Mouse (Mus musculus): Measurements from ENCODE around the gene Herpud1.

DNA sequence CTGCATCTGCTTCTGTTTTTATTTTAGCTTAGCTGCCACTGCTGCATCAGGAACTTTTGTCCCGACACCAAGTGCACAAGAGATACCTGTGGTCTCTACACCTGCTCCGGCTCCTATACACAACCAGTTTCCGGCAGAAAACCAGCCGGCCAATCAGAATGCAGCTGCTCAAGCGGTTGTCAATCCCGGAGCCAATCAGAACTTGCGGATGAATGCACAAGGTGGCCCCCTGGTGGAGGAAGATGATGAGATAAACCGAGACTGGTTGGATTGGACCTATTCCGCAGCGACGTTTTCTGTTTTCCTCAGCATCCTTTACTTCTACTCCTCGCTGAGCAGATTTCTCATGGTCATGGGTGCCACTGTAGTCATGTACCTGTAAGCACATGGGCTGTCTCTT lies 5.9 kb downstream of the Herpud1 start:
- peak; percentile 72 for TF ChIP-seq CTCF (IDR thresholded peaks at IDR 0.05; ENCODE audit: low read depth)
- TF ChIP-seq EP300 (optimal IDR thresholded peaks at IDR 0.05) = no peak
